19 mouse cellular contexts compared by ENCODE assay signal in genomic region chr5:64428822-64429221, GRCm38 (mm10).
DNase-seq lines count a peak whose midpoint lies in the region; ATAC-seq and TF ChIP-seq lines count a peak whose summit lies in the region.
"Had no signal": no experiment of that assay in that cellular context is flagged by ENCODE, and none has a peak within 500 bp of the region (broad histone marks: within the 10 kb centered on the region; RNA-seq: fewer than 3 reads in every experiment).

No protein-coding gene starts in this region.

- H3K27me3 ChIP-seq in heart, embryonic 11.5 days (ENCODE audit: control insufficient read depth, insufficient read depth, low read length) = no peaks in the 10 kb centered on the region
- no peaks in the 10 kb centered on the region for H3K27me3 ChIP-seq in lung, embryonic 14.5 days (ENCODE audit: insufficient read depth, low read length)
- H3K27me3 ChIP-seq: embryonic facial prominence, embryonic 13.5 days; midbrain, embryonic 12.5 days; Patski had no signal

- H3K36me3 ChIP-seq in heart, embryonic 11.5 days (ENCODE audit: control insufficient read depth, insufficient read depth, low read length) = no peaks in the 10 kb centered on the region
- no peaks in the 10 kb centered on the region for H3K36me3 ChIP-seq in lung, embryonic 14.5 days (ENCODE audit: insufficient read depth)
- H3K36me3 ChIP-seq: embryonic facial prominence, embryonic 13.5 days; midbrain, embryonic 12.5 days had no signal

- H3K9me3 ChIP-seq in heart, embryonic 11.5 days (replicated peaks; ENCODE audit: control insufficient read depth, low read length) = no peaks in the 10 kb centered on the region
- H3K9me3 ChIP-seq in lung, embryonic 14.5 days (ENCODE audit: low read depth, low read length) = no peaks in the 10 kb centered on the region; the same call in 1 of the 2 replicates
- H3K9me3 ChIP-seq: embryonic facial prominence, embryonic 13.5 days had no signal

- H3K4me3 ChIP-seq in heart, embryonic 11.5 days (ENCODE audit: low read depth, low read length) = no peak overlapping the region
- H3K4me3 ChIP-seq in lung, embryonic 14.5 days (ENCODE audit: low read depth, low read length) = no peak overlapping the region
- no peak overlapping the region for H3K4me3 ChIP-seq in lung, adult 2 months (replicated peaks; ENCODE audit: extremely low read depth, low read depth, low read length)
- H3K4me3 ChIP-seq: embryonic facial prominence, embryonic 13.5 days; midbrain, embryonic 12.5 days had no signal

- DNase-seq in adrenal gland, adult 2 months = peak; percentile 45
- DNase-seq in adrenal gland, adult 18-20 months (ENCODE audit: low spot score in 2 of 2) = no peak
- peak; percentile 29 for DNase-seq in heart, postnatal 4 days
- peak; percentile 79 for DNase-seq in lung, embryonic 14.5 days
- DNase-seq in lung, adult 2 months = no peak
- peak; percentile 53 for DNase-seq in lung, postnatal 10 days
- DNase-seq: cerebellum, postnatal 14 days; gastrocnemius, postnatal 14 days; spleen, adult 18-20 months; thymus, postnatal 25 days had no signal

- no peak for TF ChIP-seq POLR2A in lung, adult 2 months (IDR thresholded peaks at IDR 0.05; ENCODE audit: borderline replicate concordance, extremely low read depth, low read depth, low read length)

- no peak for ATAC-seq in heart, embryonic 11.5 days (replicated peaks; ENCODE audit: insufficient number of reproducible peaks, low FRiP score, low TSS enrichment)
- peak; percentile 74; the same call in 1 of the 2 replicates for ATAC-seq in lung, embryonic 14.5 days (ENCODE audit: insufficient read depth)
- ATAC-seq: CD4-positive, CD25-positive, alpha-beta regulatory T cell, adult 4 months; forebrain, embryonic 14.5 days; hindbrain, embryonic 16.5 days; intestine, postnatal 0 days; Patski had no signal

- no peak overlapping the region for H3K9ac ChIP-seq in heart, embryonic 11.5 days (ENCODE audit: low read depth, low read length)
- H3K9ac ChIP-seq in lung, embryonic 14.5 days = no peak overlapping the region
- H3K9ac ChIP-seq: embryonic facial prominence, embryonic 13.5 days; liver, embryonic 14.5 days; midbrain, embryonic 12.5 days had no signal

- no peak overlapping the region for H3K27ac ChIP-seq in heart, embryonic 11.5 days (ENCODE audit: low read depth, low read length)
- no peak overlapping the region for H3K27ac ChIP-seq in lung, embryonic 14.5 days (ENCODE audit: low read depth)
- H3K27ac ChIP-seq: embryonic facial prominence, embryonic 13.5 days; liver, embryonic 14.5 days; midbrain, embryonic 12.5 days had no signal

- WGBS in heart, embryonic 11.5 days (ENCODE audit: insufficient replicate concordance) = 73% methylated on average over 8 of the region's 8 CpGs
- 51% methylated on average over 8 of the region's 8 CpGs for WGBS in lung, embryonic 14.5 days
- WGBS in lung, adult 2 months = 61% methylated on average over 8 of the region's 8 CpGs

- no peaks in the 10 kb centered on the region for H3K4me1 ChIP-seq in heart, embryonic 11.5 days (ENCODE audit: control insufficient read depth, insufficient read depth, low read length)
- H3K4me1 ChIP-seq in lung, embryonic 14.5 days (ENCODE audit: insufficient read depth) = no peaks in the 10 kb centered on the region
- no peaks in the 10 kb centered on the region for H3K4me1 ChIP-seq in lung, adult 2 months (ENCODE audit: control insufficient read depth, insufficient read depth, low read length)
- H3K4me1 ChIP-seq: embryonic facial prominence, embryonic 13.5 days; midbrain, embryonic 12.5 days had no signal

- no peak for TF ChIP-seq CTCF in lung, embryonic 14.5 days (IDR thresholded peaks at IDR 0.05; ENCODE audit: low read depth)
- TF ChIP-seq CTCF in lung, adult 2 months (IDR thresholded peaks at IDR 0.05; ENCODE audit: insufficient read depth, low read length) = no peak

- no peak overlapping the region for H3K4me2 ChIP-seq in heart, embryonic 11.5 days
- no peak overlapping the region for H3K4me2 ChIP-seq in lung, embryonic 14.5 days
- H3K4me2 ChIP-seq: embryonic facial prominence, embryonic 13.5 days; midbrain, embryonic 12.5 days had no signal

Comparison
In these comparisons a context has a peak if more than half of its experiments do, and no peak if none do; other contexts are left out.
1. DNase-seq: peak in adrenal gland, adult 2 months (single experiment), heart, postnatal 4 days (single experiment), lung, embryonic 14.5 days (single experiment) and lung, postnatal 10 days (single experiment); none in adrenal gland, adult 18-20 months (0 of 2) and lung, adult 2 months (single experiment).